Comparison of ENCODE assay signal across 9 mouse cellular contexts in the genomic region with DNA sequence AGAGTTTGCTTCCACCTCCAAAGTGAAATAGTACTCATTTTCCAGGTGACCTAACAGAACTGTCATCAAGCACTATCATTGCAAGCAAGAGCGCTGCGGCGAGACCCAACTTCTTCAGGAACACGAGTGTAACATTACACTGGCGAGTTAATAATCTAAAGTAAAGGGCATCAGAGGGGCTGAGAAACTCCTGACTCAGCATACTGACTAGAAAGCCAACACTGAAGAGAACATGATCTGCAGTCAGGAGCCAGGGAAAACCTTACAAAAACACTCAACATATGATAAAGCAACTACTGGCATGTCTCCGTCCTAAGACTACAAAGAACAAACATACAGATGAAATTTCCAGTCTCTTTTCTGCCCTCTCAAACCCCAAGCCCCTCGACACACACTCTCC. TPM values are rescaled to one million over a fixed set of nuclear protein-coding genes. Genes with fewer than 3 reads are reported as not detected.
A peak's percentile ranks its signal among the peaks of the same experiment; 100 is the strongest.
DNase-seq lines count a peak whose midpoint lies in the region; ATAC-seq and TF ChIP-seq lines count a peak whose summit lies in the region.
"Had no signal": no experiment of that assay in that cellular context is flagged by ENCODE, and none has a peak within 500 bp of the region (broad histone marks: within the 10 kb centered on the region; RNA-seq: fewer than 3 reads in every experiment).

No protein-coding gene starts in this region.

- no peak for ATAC-seq in lung, postnatal 0 days
- no peak for ATAC-seq in stomach, embryonic 16.5 days (ENCODE audit: insufficient read depth, low FRiP score)
- ATAC-seq in erythroid progenitor cell, adult 5-6 weeks (replicated peaks; ENCODE audit: low FRiP score, poor library complexity, severe bottlenecking): no peak

- 0 out of 2 replicates have a peak, but pooled peaks cover 3% of the 10 kb centered on the region for H3K4me1 ChIP-seq in heart, embryonic 10.5 days
- H3K4me1 ChIP-seq in lung, postnatal 0 days (ENCODE audit: insufficient read depth, low read depth, low read length): no peaks in the 10 kb centered on the region; the same call in 1 of the 2 replicates
- H3K4me1 ChIP-seq in stomach, embryonic 16.5 days (ENCODE audit: control insufficient read depth, insufficient read depth, low read length): peaks cover 7% of the 10 kb centered on the region

- no peak for TF ChIP-seq EP300 in lung, postnatal 0 days (IDR thresholded peaks at IDR 0.05)

- H3K27me3 ChIP-seq in heart, embryonic 10.5 days (ENCODE audit: insufficient read depth, poor library complexity, severe bottlenecking): no peaks in the 10 kb centered on the region
- H3K27me3 ChIP-seq in lung, postnatal 0 days (replicated peaks; ENCODE audit: insufficient read depth, low read length): no peaks in the 10 kb centered on the region
- H3K27me3 ChIP-seq in stomach, embryonic 16.5 days (ENCODE audit: control insufficient read depth, insufficient read depth, low read length): no peaks in the 10 kb centered on the region

- TF ChIP-seq CTCF in lung, postnatal 0 days (IDR thresholded peaks at IDR 0.05): no peak

- 0 out of 2 replicates have a peak overlapping the region, but pooled peaks have one; percentile 72 for H3K4me2 ChIP-seq in lung, postnatal 0 days (replicated peaks; ENCODE audit: low read depth, low read length)
- H3K4me2 ChIP-seq in stomach, embryonic 16.5 days (ENCODE audit: low read depth, low read length): peak overlapping the region; percentile 84; the same call in 1 of the 2 replicates

- H3K9ac ChIP-seq in lung, postnatal 0 days (replicated peaks; ENCODE audit: low read depth): no peak overlapping the region
- H3K9ac ChIP-seq in stomach, embryonic 16.5 days (ENCODE audit: low read length): no peak overlapping the region; the same call in 1 of the 2 replicates

- no peak overlapping the region for H3K27ac ChIP-seq in heart, embryonic 10.5 days
- H3K27ac ChIP-seq in lung, postnatal 0 days (ENCODE audit: low read length): no peak overlapping the region
- no peak overlapping the region for H3K27ac ChIP-seq in stomach, embryonic 16.5 days (ENCODE audit: low read length)

- peak overlapping the region; percentile 74 for H3K4me3 ChIP-seq in heart, embryonic 10.5 days
- H3K4me3 ChIP-seq in lung, postnatal 0 days (ENCODE audit: low read depth, low read length): no peak overlapping the region
- no peak overlapping the region for H3K4me3 ChIP-seq in stomach, embryonic 16.5 days (replicated peaks; ENCODE audit: low read length)

- no peaks in the 10 kb centered on the region for H3K36me3 ChIP-seq in heart, embryonic 10.5 days
- no peaks in the 10 kb centered on the region for H3K36me3 ChIP-seq in lung, postnatal 0 days (ENCODE audit: insufficient read depth, low read length)
- no peaks in the 10 kb centered on the region for H3K36me3 ChIP-seq in stomach, embryonic 16.5 days (ENCODE audit: control insufficient read depth, insufficient read depth, low read length)

- WGBS in heart, embryonic 10.5 days: 85% methylated on average over 7 of the region's 7 CpGs
- 80% methylated on average over 7 of the region's 7 CpGs for WGBS in lung, postnatal 0 days
- 84% methylated on average over 7 of the region's 7 CpGs for WGBS in stomach, embryonic 16.5 days

- H3K9me3 ChIP-seq in heart, embryonic 10.5 days: no peaks in the 10 kb centered on the region
- peaks cover 3% of the 10 kb centered on the region; the same call in 1 of the 2 replicates for H3K9me3 ChIP-seq in lung, postnatal 0 days (ENCODE audit: low read length)
- no peaks in the 10 kb centered on the region for H3K9me3 ChIP-seq in stomach, embryonic 16.5 days (replicated peaks; ENCODE audit: control insufficient read depth, low read length)

- DNase-seq in heart, embryonic 10.5 days (ENCODE audit: low spot score): no peak
- no peak for DNase-seq in heart, postnatal 4 days
- no peak for DNase-seq in lung, postnatal 0 days (ENCODE audit: low spot score)
- no peak for DNase-seq in lung, postnatal 10 days
- peak; percentile 5 to 31 for DNase-seq in kidney, postnatal 25 days
- DNase-seq in right cerebral cortex, postnatal 36 days (ENCODE audit: low spot score in 2 of 2): no peak

RNA-seq across cellular contexts. Expression of gene Zfp560, which starts 1.3 kb away (rescaled TPM):
- polyA plus RNA-seq in heart, embryonic 10.5 days (2016; fragmentation: Nextera tagmentation; extraction: Ambion mirVana): 20.9 and 25.0 TPM in 2 replicates
- total RNA-seq in heart, postnatal 4 days (2021): 10 to 100 TPM; 13.0 to 16.7 TPM
- 40.1 and 47.3 TPM in 2 replicates for polyA plus RNA-seq in lung, postnatal 0 days (2015; fragmentation: Nextera tagmentation; extraction: Ambion mirVana)
- 26.0 and 33.0 TPM in 2 replicates for polyA plus RNA-seq in stomach, embryonic 16.5 days (2015; fragmentation: Nextera tagmentation; extraction: Ambion mirVana)
- 4.0 and 5.0 TPM in 2 replicates for total RNA-seq in erythroid progenitor cell, adult 5-6 weeks (2015; ENCODE audit: low replicate concordance)
- total RNA-seq in erythroid progenitor cell, adult 5-6 weeks (2017; ENCODE audit: low replicate concordance): 5.6 TPM in 1 of 2 replicates, not detected in the other

RNA-seq across cellular contexts. Expression of gene Olfr18, which starts 47.8 kb away (rescaled TPM):
- 0.06 TPM in 1 of 2 replicates, not detected in the other for polyA plus RNA-seq in heart, embryonic 10.5 days (2016; fragmentation: Nextera tagmentation; extraction: Ambion mirVana)
- under 1 TPM in 1 of 2 experiments, not detected in 1; 0.09 TPM for total RNA-seq in heart, postnatal 4 days (2021)
- polyA plus RNA-seq in lung, postnatal 0 days (2015; fragmentation: Nextera tagmentation; extraction: Ambion mirVana): not detected in 2 replicates
- not detected in 2 replicates for polyA plus RNA-seq in stomach, embryonic 16.5 days (2015; fragmentation: Nextera tagmentation; extraction: Ambion mirVana)
- total RNA-seq in erythroid progenitor cell, adult 5-6 weeks (2015; ENCODE audit: low replicate concordance): not detected in 2 replicates
- total RNA-seq in erythroid progenitor cell, adult 5-6 weeks (2017; ENCODE audit: low replicate concordance): not detected in 2 replicates
- polyA plus RNA-seq: gonadal fat pad, adult 2 months had no signal

Comparison
In these comparisons a context has a peak if more than half of its experiments do, and no peak if none do; other contexts are left out.
1. DNase-seq: peak in kidney, postnatal 25 days (2 of 2); none in heart, embryonic 10.5 days (single experiment), heart, postnatal 4 days (single experiment), lung, postnatal 0 days (single experiment), lung, postnatal 10 days (single experiment) and right cerebral cortex, postnatal 36 days (0 of 2).